Mouse (Mus musculus) lung, embryonic 16.5 days (tissue): ENCODE results near the gene Lcn4. TPM values are rescaled to one million over a fixed set of nuclear protein-coding genes. Genes with fewer than 3 reads are reported as not detected.
A peak's percentile ranks its signal among the peaks of the same experiment; 100 is the strongest.

ENCODE experiments used
- ATAC-seq: fragments of 200-750 bp; cut with Nextera tagmentation; 2 replicates; pipeline ENCODE4 v1.8.0; 2017; ENCODE audit warnings: low read depth, mild to moderate bottlenecking, moderate library complexity
- H3K27ac ChIP-seq: fragments of 300-500 bp; sonication (generic); 2 replicates; pipeline ENCODE4 v1.5.1; 2014; ENCODE audit warnings: mild to moderate bottlenecking, control low read depth, low read length
- H3K27me3 ChIP-seq: fragments of 300-500 bp; sonication (generic); 2 replicates; pipeline ENCODE4 v1.6.1; 2014; ENCODE audit warnings: low read depth, low read length, mixed read lengths; ENCODE audit not compliant: control insufficient read depth, insufficient read depth
- H3K36me3 ChIP-seq: fragments of 300-500 bp; sonication (generic); 2 replicates; pipeline ENCODE4 v1.6.1; 2014; ENCODE audit warnings: low read length; ENCODE audit not compliant: control insufficient read depth, insufficient read depth
- H3K4me1 ChIP-seq: fragments of 300-500 bp; sonication (generic); replicated peaks from 2 replicates; pipeline ENCODE4 v1.6.1; 2014; ENCODE audit warnings: low read length, mixed read lengths; ENCODE audit not compliant: control insufficient read depth, insufficient read depth
- H3K4me2 ChIP-seq: fragments of 300-500 bp; sonication (generic); 2 replicates; pipeline ENCODE4 v1.6.1; 2014; ENCODE audit warnings: low read depth, low read length, control low read depth
- H3K4me3 ChIP-seq: fragments of 300-500 bp; sonication (generic); 2 replicates; pipeline ENCODE4 v1.5.1; 2014; ENCODE audit warnings: mild to moderate bottlenecking, low read length, control low read depth
- H3K9ac ChIP-seq: fragments of 300-500 bp; sonication (generic); 2 replicates; pipeline ENCODE4 v1.6.1; 2014; ENCODE audit warnings: low read length, control low read depth
- H3K9me3 ChIP-seq: fragments of 300-500 bp; sonication (generic); 2 replicates; pipeline ENCODE4 v1.6.1; 2016; ENCODE audit warnings: low read length; ENCODE audit not compliant: control insufficient read depth
- WGBS: fragments of 180-500 bp; shearing (Covaris S2); extraction: QIAGEN DNeasy Blood & Tissue Kit; methylation state at CpG from one replicate; pipeline ENCODE4 v1.1.7; 2014; 5-methylcytosine and 5-hydroxymethylcytosine counted together
- polyA plus RNA-seq: library from polyadenylated mRNA; unstranded; fragments of >200 nt; fragmentation: Nextera tagmentation; extraction: Ambion mirVana; gene quantifications from 2 replicates; pipeline ENCODE4 v1.2.1, GENCODE M21; 2015

Gene Lcn4
- polyA plus RNA-seq, 1 experiment from 2014 or later = not detected

DNA sequence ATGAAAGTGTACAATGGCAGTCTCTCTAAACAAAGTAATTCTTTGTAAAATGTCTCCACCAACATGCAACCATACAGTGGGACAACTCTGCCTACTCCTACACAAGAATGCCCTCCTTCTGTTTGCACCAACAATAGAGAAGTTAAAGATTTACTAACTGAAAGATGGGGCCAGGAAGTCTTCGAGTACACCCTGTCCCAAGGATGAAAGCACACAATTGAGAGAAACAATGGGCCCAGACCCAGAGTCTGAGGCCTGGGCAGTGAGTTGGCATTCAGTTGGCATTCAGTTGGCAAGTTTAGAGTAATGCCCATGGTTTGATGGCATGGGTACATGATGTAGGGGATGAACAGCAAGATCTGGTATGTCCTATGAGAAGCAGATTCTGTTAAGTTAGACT, 16.4 kb downstream of the Lcn4 start:
- WGBS = 36% methylated on average over 1 of the region's 1 CpGs
- no peak for ATAC-seq
- no peak overlapping the region for H3K9ac ChIP-seq

DNA sequence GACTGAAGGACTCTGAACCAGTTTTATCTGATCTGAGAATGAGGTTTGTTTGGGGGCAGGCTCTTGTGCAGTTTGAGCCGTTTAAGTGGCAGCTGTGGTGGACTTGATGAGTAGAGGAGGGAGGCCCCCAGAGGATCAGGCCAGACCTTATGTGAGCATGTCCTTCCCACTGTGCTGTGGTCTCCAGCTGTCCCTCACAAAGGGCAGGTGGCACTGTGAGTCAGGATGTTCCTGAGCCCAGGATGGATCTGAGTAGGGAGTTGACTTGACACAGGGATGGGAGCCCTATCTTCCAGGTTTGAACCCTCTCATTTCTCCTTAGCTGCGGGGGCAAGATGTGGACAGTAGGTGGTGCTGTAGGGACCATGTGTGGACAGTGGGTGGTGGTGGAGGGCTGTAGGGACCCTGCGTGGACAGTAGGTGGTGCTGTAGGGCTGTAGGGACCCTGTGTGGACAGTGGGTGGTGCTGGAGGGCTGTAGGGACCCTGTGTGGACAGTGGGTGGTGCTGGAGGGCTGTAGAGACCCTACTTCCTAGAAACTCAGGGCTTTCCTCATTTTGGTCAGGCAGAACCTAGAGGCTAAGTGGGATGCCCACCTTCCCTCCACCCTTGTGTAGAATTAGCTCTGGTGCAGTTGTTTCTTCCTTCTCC, 24.3 kb downstream of the Lcn4 start:
- H3K36me3 ChIP-seq = no peaks in the 10 kb centered on the region
- H3K4me3 ChIP-seq = no peak overlapping the region
- WGBS = 12% methylated on average over 3 of the region's 3 CpGs
- no peak overlapping the region for H3K4me2 ChIP-seq
- H3K27me3 ChIP-seq = no peaks in the 10 kb centered on the region
- peak; percentile 98 for ATAC-seq
- H3K4me1 ChIP-seq = no peaks in the 10 kb centered on the region
- no peaks in the 10 kb centered on the region for H3K9me3 ChIP-seq
- no peak overlapping the region for H3K9ac ChIP-seq
- H3K27ac ChIP-seq = no peak overlapping the region

More for the DNA sequence above, 16.4 kb downstream of the Lcn4 start:
- H3K4me2 ChIP-seq = no peak overlapping the region
- no peaks in the 10 kb centered on the region for H3K36me3 ChIP-seq
- no peaks in the 10 kb centered on the region for H3K9me3 ChIP-seq
- H3K4me3 ChIP-seq = no peak overlapping the region
- H3K27me3 ChIP-seq = no peaks in the 10 kb centered on the region
- no peaks in the 10 kb centered on the region for H3K4me1 ChIP-seq
- no peak overlapping the region for H3K27ac ChIP-seq

DNA sequence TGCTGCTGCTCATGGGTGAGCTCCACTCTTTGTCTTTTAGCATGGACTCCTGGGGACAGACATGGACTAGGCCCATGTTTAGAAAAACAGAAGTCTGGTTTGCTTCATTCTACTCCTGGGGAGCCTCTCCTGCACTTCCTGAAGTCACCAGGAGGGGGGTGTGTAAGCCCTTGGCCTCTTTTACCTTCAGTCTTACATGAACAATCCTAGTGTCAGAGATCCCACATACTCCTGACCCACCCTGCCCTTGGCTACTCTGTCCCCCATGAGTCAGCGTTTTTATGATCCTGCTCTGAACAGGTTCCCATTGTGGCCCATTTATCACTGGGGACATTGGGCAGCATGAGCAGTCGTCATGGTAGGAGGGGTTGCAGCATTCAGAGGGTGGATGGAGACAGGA, 27.1 kb downstream of the Lcn4 start:
- H3K9me3 ChIP-seq = no peaks in the 10 kb centered on the region
- H3K27ac ChIP-seq = no peak overlapping the region
- no peaks in the 10 kb centered on the region for H3K27me3 ChIP-seq
- H3K4me1 ChIP-seq = peaks cover 2% of the 10 kb centered on the region
- H3K4me2 ChIP-seq = no peak overlapping the region
- no peak for ATAC-seq
- H3K9ac ChIP-seq = no peak overlapping the region
- 48% methylated on average over 2 of the region's 2 CpGs for WGBS
- no peak overlapping the region for H3K4me3 ChIP-seq
- H3K36me3 ChIP-seq = no peaks in the 10 kb centered on the region

GRCm38 (mm10) chr2:26641006-26641647, 30.0 kb downstream of the Lcn4 start:
- H3K27me3 ChIP-seq = no peaks in the 10 kb centered on the region
- no peak overlapping the region for H3K4me2 ChIP-seq
- peaks cover 20% of the 10 kb centered on the region for H3K36me3 ChIP-seq
- 62% methylated on average over 7 of the region's 7 CpGs for WGBS
- no peak overlapping the region for H3K27ac ChIP-seq
- H3K9me3 ChIP-seq = no peaks in the 10 kb centered on the region
- H3K9ac ChIP-seq = no peak overlapping the region
- no peak overlapping the region for H3K4me3 ChIP-seq
- peaks cover 12% of the 10 kb centered on the region for H3K4me1 ChIP-seq
- no peak for ATAC-seq

DNA sequence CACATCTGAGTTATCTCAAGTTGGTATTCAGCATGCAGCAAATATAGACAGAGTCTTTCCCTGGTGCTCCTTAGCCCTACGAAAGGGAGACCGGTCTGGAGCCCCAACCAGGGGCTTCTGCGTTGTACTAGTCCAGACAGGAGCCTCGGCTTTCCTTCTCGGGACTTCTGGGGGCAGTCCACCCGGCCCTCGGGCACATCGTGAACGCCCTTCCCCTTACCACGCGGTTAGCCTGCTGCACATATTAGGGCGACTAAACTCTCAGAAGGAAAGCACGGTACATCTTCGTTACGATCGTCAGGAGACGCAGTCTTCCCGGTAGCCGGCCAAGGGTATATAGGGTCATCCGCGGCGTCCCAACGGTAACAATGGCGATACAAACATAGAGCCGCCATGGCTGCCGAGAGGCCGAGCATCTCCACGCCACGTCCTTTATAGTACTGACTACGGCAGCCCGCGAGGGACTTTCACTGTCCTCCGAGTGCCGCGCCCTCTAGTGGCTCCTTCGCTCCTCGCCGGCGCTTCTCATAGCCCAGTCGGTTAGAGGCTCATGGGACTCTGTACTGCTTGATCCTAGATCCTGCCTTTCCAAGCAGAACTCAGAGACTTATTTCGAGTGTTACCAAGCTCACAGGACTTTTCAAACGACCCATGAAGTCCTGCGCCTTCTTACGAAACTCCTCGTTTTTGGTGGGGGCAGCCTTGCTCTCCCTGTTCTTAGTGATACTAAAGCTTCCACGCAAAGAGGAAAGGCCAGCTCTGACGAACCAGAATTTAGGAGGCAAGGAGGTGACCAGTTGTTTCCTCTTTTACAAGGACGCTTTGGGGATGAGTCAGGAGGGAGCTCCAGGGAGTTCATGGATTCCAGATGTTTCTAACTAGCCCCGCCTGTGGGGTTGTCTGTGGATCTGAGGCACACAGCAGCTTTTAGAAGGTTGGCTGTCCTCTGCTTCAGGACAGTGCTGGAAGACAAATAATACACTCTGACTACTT, 30.9 kb downstream of the Lcn4 start:
- ATAC-seq = peak; percentile 87
- Histone ChIP-seq H3K4me3 (peak overlapping the region; percentile 95), H3K4me2 (peak overlapping the region; percentile 65), H3K4me1 (peaks cover 12% of the 10 kb centered on the region), H3K27me3 (no peaks in the 10 kb centered on the region), H3K36me3 (peaks cover 26% of the 10 kb centered on the region), H3K27ac (peak overlapping the region; percentile 83), H3K9ac (peak overlapping the region; percentile 97), H3K9me3 (no peaks in the 10 kb centered on the region)
- WGBS = 3% methylated on average over 49 of the region's 49 CpGs

DNA sequence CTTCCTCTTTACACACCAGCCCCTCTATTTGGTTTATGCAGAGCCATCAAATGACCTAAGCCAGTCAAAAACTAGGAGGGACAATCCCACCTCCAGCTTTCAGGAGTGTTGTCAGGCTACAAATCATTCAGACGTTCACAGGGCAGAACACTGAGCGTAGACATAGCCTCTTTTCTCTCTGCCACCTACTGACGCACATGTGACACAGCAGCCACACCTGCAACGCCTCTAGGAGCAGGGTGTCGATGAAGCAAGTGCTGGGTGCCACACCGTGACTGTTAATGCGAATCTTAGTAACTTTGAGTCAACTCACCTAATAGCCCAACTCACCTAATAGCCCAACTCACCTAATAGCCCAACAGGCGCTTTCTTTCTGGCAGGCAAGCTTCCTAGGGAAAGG, 32.0 kb downstream of the Lcn4 start:
- peak; percentile 34; the same call in 1 of the 2 replicates for ATAC-seq
- WGBS = 2% methylated on average over 8 of the region's 8 CpGs
- Histone ChIP-seq H3K27ac (no peak overlapping the region), H3K4me3 (peak overlapping the region; percentile 95), H3K27me3 (no peaks in the 10 kb centered on the region), H3K36me3 (peaks cover 29% of the 10 kb centered on the region), H3K9me3 (no peaks in the 10 kb centered on the region), H3K9ac (peak overlapping the region; percentile 97), H3K4me2 (peak overlapping the region; percentile 65), H3K4me1 (peaks cover 12% of the 10 kb centered on the region)

DNA sequence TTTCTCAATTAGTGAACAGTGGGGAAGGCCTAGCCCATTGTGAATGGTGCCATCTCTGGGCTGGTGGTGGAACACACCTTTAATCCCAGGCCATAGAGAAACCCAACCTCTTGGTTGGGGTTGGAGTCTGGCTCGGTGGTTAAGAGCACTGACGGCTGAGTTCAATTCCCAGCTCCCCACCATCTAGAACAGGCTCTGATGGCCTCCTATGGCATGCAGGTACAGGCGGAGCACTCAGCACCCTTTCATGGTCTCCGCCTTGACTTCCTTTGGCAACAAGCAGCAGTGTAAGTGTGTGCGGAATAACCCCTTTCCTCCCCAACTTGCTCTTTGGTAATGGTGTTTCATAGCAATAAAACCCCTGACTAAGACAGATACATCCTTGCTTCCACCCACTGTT, 32.5 kb downstream of the Lcn4 start:
- H3K27ac ChIP-seq = no peak overlapping the region
- H3K4me3 ChIP-seq = peak overlapping the region; percentile 95
- H3K9me3 ChIP-seq = no peaks in the 10 kb centered on the region
- H3K36me3 ChIP-seq = peaks cover 29% of the 10 kb centered on the region
- no peak for ATAC-seq
- peaks cover 12% of the 10 kb centered on the region for H3K4me1 ChIP-seq
- 59% methylated on average over 5 of the region's 5 CpGs for WGBS
- peak overlapping the region; percentile 97 for H3K9ac ChIP-seq
- no peaks in the 10 kb centered on the region for H3K27me3 ChIP-seq
- peak overlapping the region; percentile 65 for H3K4me2 ChIP-seq

GRCm38 (mm10) chr2:26638039-26638438, 33.0 kb downstream of the Lcn4 start:
- H3K4me1 ChIP-seq = peaks cover 12% of the 10 kb centered on the region
- peak overlapping the region; percentile 95 for H3K4me3 ChIP-seq
- H3K36me3 ChIP-seq = peaks cover 29% of the 10 kb centered on the region
- WGBS = 71% methylated on average over 5 of the region's 5 CpGs
- peak overlapping the region; percentile 65 for H3K4me2 ChIP-seq
- H3K9ac ChIP-seq = peak overlapping the region; percentile 97
- H3K9me3 ChIP-seq = no peaks in the 10 kb centered on the region
- no peak overlapping the region for H3K27ac ChIP-seq
- no peak for ATAC-seq
- H3K27me3 ChIP-seq = no peaks in the 10 kb centered on the region
